Mouse (Mus musculus) limb, embryonic 12.5 days (tissue): ENCODE results near the gene Ndufaf7. TPM values are rescaled to one million over a fixed set of nuclear protein-coding genes. Genes with fewer than 3 reads are reported as not detected.

ENCODE experiments used
- polyA plus RNA-seq: library from polyadenylated mRNA; unstranded; fragments of >200 nt; fragmentation: Nextera tagmentation; extraction: Ambion mirVana; gene quantifications from 2 replicates; pipeline ENCODE4 v1.2.1, GENCODE M21; 2016

Ndufaf7 gene
- polyA plus RNA-seq, 1 experiment from 2014 or later = 59.4 TPM

Other genes starting within 250 kb of the Ndufaf7 start
- 6.1 and 6.7 TPM in 2 replicates for gene Strn, start 199.9 kb upstream of the Ndufaf7 start, polyA plus RNA-seq
- 15.9 and 21.6 TPM in 2 replicates for gene Heatr5b, start 101.8 kb upstream of the Ndufaf7 start, polyA plus RNA-seq
- 48.2 and 52.4 TPM in 2 replicates for gene Gpatch11, start 101.6 kb upstream of the Ndufaf7 start, polyA plus RNA-seq
- 16.1 TPM in 2 replicates for gene Eif2ak2, start 54.6 kb upstream of the Ndufaf7 start, polyA plus RNA-seq
- gene Sult6b1, start 30.1 kb upstream of the Ndufaf7 start, polyA plus RNA-seq = 0.10 TPM in 1 of 2 replicates, not detected in the other
- 106 and 107 TPM in 2 replicates for gene Cebpzos, start 20.6 kb upstream of the Ndufaf7 start, polyA plus RNA-seq
- 70.8 and 73.4 TPM in 2 replicates for gene Cebpz, start 70 bp upstream of the Ndufaf7 start, polyA plus RNA-seq
- 56.8 and 57.6 TPM in 2 replicates for gene Prkd3, start 83.7 kb downstream of the Ndufaf7 start, polyA plus RNA-seq
- gene Qpct, start 114.8 kb downstream of the Ndufaf7 start, polyA plus RNA-seq = 2.6 and 3.1 TPM in 2 replicates